Mouse (Mus musculus) yolk sac, embryonic 10.5 days (tissue): ENCODE data around the gene Map2k1.
"Not testable (repeated sequence)": the region's sequence is repeated elsewhere in the genome, so short reads cannot be mapped to it uniquely, and the experiment has no call there.

ENCODE experiments used
- DNase-seq: peaks from one replicate; pipeline ENCODE4 v3.0.0-alpha.2; 2017; ENCODE audit warnings: low spot score

The Map2k1 gene

GRCm38 (mm10) chr9:64139879-64140278 is 113.6 kb downstream of the Map2k1 start:
- DNase-seq, result no peak

- DNase-seq, result not testable (repeated sequence)
Observed at GRCm38 (mm10) chr9:64138896-64139295, 114.5 kb downstream of the Map2k1 start.
